Mouse (Mus musculus) liver, embryonic 15.5 days (tissue): ENCODE results near the gene Commd6. TPM values are rescaled to one million over a fixed set of nuclear protein-coding genes. Genes with fewer than 3 reads are reported as not detected.

Experiments used
- ATAC-seq: fragments of 200-750 bp; cut with Nextera tagmentation; 2 replicates; pipeline ENCODE4 v1.8.0; 2017; ENCODE audit warnings: moderate number of reproducible peaks, mild to moderate bottlenecking, moderate library complexity; ENCODE audit not compliant: insufficient read depth
- H3K27ac ChIP-seq: fragments of 300-500 bp; sonication (generic); replicated peaks from 2 replicates; pipeline ENCODE4 v1.5.1; 2015; ENCODE audit warnings: mild to moderate bottlenecking, inconsistent platforms
- H3K27me3 ChIP-seq: fragments of 300-500 bp; sonication (generic); 2 replicates; pipeline ENCODE4 v1.6.1; 2015; ENCODE audit warnings: mild to moderate bottlenecking, inconsistent platforms
- H3K36me3 ChIP-seq: fragments of 300-500 bp; sonication (generic); replicated peaks from 2 replicates; pipeline ENCODE4 v1.6.1; 2015; ENCODE audit warnings: moderate library complexity, mild to moderate bottlenecking, inconsistent platforms
- H3K4me1 ChIP-seq: fragments of 300-500 bp; sonication (generic); replicated peaks from 2 replicates; pipeline ENCODE4 v1.6.1; 2015; ENCODE audit warnings: inconsistent platforms
- H3K4me2 ChIP-seq: fragments of 300-500 bp; sonication (generic); 2 replicates; pipeline ENCODE4 v1.6.1; 2015; ENCODE audit warnings: moderate library complexity, mild to moderate bottlenecking, inconsistent platforms
- H3K4me3 ChIP-seq: fragments of 300-500 bp; sonication (generic); replicated peaks from 2 replicates; pipeline ENCODE4 v1.5.1; 2015; ENCODE audit warnings: mild to moderate bottlenecking, inconsistent platforms
- H3K9ac ChIP-seq: fragments of 300-500 bp; sonication (generic); 2 replicates; pipeline ENCODE4 v1.6.1; 2015; ENCODE audit warnings: moderate library complexity, mild to moderate bottlenecking, inconsistent platforms
- H3K9me3 ChIP-seq: fragments of 300-500 bp; sonication (generic); replicated peaks from 2 replicates; pipeline ENCODE4 v1.6.1; 2016; ENCODE audit warnings: inconsistent platforms
- WGBS: fragments of 180-500 bp; shearing (Covaris S2); methylation state at CpG from one replicate; pipeline ENCODE4 v1.1.7; 2015; ENCODE audit warnings: mixed read lengths; ENCODE audit not compliant: insufficient replicate concordance; 5-methylcytosine and 5-hydroxymethylcytosine counted together
- polyA plus RNA-seq: library from polyadenylated mRNA; unstranded; fragments of >200 nt; fragmentation: Nextera tagmentation; extraction: Ambion mirVana; gene quantifications from 2 replicates; pipeline ENCODE4 v1.2.1, GENCODE M21; 2015

Gene Commd6
- 36.3 and 42.9 TPM in 2 replicates for polyA plus RNA-seq

GRCm38 (mm10) chr14:101640153-101640843, at the start of gene Commd6:
Gene Commd6 (minus strand): TSS chr14:101640686.
- Histone ChIP-seq H3K36me3 (no peaks in the 10 kb centered on the region), H3K4me3 (peak within 1 kb of the TSS; percentile 95), H3K27me3 (no peaks in the 10 kb centered on the region), H3K4me1 (peaks cover 17% of the 10 kb centered on the region), H3K27ac (peak within 1 kb of the TSS; percentile 78), H3K4me2 (peak within 1 kb of the TSS; percentile 83), H3K9me3 (no peaks in the 10 kb centered on the region), H3K9ac (peak within 1 kb of the TSS; percentile 77)
- WGBS: under 1% methylated on average over 39 of the region's 39 CpGs
- peak; percentile 97 for ATAC-seq

DNA sequence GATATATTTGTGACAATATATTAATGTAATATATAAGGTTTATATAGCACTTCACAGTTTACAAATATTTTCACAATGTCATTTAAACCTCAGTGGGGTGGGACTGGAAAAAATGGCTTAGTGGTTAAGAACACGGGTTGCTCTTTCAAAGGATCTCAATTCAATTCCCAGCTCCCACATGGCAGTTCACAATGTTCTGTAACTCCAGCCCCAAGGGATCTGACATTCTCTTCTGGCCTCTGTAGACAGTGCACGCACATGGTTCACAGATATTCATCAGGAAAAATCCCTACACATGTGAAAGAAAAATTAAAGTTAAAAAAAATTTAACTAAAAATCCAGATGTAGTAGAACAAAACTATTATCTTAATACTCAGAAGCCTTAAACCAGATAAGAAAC, 47.9 kb upstream of the Commd6 start:
- no peak overlapping the region for H3K4me2 ChIP-seq
- no peaks in the 10 kb centered on the region for H3K9me3 ChIP-seq
- no peak overlapping the region for H3K27ac ChIP-seq
- no peaks in the 10 kb centered on the region for H3K4me1 ChIP-seq
- ATAC-seq: no peak
- H3K9ac ChIP-seq: no peak overlapping the region
- 58% methylated on average over 2 of the region's 2 CpGs for WGBS
- no peak overlapping the region for H3K4me3 ChIP-seq
- H3K36me3 ChIP-seq: 0 out of 2 replicates have a peak, but pooled peaks cover 4% of the 10 kb centered on the region
- H3K27me3 ChIP-seq: no peaks in the 10 kb centered on the region

DNA sequence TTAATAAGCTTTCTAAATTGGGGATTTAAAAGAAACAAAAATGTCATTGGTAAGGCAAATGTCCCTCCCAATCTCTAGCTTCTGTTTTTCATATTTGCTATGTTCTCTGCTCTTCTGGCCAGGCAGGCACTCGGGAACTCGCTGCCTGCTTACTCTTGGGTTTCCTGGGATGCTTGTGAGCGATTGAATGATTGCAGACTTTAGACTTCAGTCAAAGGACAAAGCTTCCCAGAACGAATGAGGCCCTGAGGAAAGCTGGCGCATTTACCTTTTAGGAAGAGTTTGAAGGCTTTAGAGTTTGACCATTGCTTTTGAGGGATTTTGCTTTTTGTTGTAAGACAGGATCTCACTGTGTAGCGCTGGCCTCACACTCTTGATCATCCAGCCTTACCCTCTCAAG, 47.2 kb upstream of the Commd6 start:
- no peak overlapping the region for H3K27ac ChIP-seq
- no peak for ATAC-seq
- H3K36me3 ChIP-seq: 0 out of 2 replicates have a peak, but pooled peaks cover 4% of the 10 kb centered on the region
- H3K4me3 ChIP-seq: no peak overlapping the region
- no peaks in the 10 kb centered on the region for H3K4me1 ChIP-seq
- no peak overlapping the region for H3K4me2 ChIP-seq
- H3K27me3 ChIP-seq: no peaks in the 10 kb centered on the region
- no peak overlapping the region for H3K9ac ChIP-seq
- WGBS: 75% methylated on average over 6 of the region's 6 CpGs
- no peaks in the 10 kb centered on the region for H3K9me3 ChIP-seq

GRCm38 (mm10) chr14:101672226-101672625, 31.7 kb upstream of the Commd6 start:
- no peaks in the 10 kb centered on the region for H3K4me1 ChIP-seq
- no peak overlapping the region for H3K4me2 ChIP-seq
- no peak for ATAC-seq
- H3K4me3 ChIP-seq: no peak overlapping the region
- H3K9me3 ChIP-seq: no peaks in the 10 kb centered on the region
- WGBS: 75% methylated on average over 1 of the region's 1 CpGs
- no peak overlapping the region for H3K27ac ChIP-seq
- 0 out of 2 replicates have a peak, but pooled peaks cover 4% of the 10 kb centered on the region for H3K36me3 ChIP-seq
- H3K9ac ChIP-seq: no peak overlapping the region
- no peaks in the 10 kb centered on the region for H3K27me3 ChIP-seq

DNA sequence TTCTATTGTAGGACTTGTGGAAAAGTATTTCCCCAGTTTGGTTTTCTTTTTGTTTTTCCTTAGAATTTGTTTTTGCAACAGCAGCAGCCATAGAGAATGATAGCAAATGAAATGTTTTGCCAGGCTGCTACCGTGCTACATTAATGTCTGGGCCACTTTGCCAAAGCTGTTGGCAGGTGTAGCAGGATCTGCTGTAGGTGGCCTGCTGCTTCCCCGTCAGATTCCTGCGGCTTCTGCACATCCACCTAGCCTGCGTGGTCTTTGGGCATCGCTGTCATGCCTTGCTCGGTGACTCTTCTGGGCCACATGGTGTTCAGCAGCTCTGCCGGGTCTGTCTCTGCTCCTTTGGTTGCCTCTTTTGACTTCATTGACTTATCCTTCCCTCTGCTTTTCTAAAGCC, 28.1 kb upstream of the Commd6 start:
- H3K4me2 ChIP-seq: no peak overlapping the region
- no peak overlapping the region for H3K9ac ChIP-seq
- no peaks in the 10 kb centered on the region for H3K27me3 ChIP-seq
- no peak overlapping the region for H3K27ac ChIP-seq
- 0 out of 2 replicates have a peak, but pooled peaks cover 6% of the 10 kb centered on the region for H3K36me3 ChIP-seq
- ATAC-seq: no peak
- H3K4me1 ChIP-seq: no peaks in the 10 kb centered on the region
- 87% methylated on average over 7 of the region's 7 CpGs for WGBS
- H3K4me3 ChIP-seq: no peak overlapping the region
- H3K9me3 ChIP-seq: no peaks in the 10 kb centered on the region

GRCm38 (mm10) chr14:101666536-101666935, 26.1 kb upstream of the Commd6 start:
- no peaks in the 10 kb centered on the region for H3K9me3 ChIP-seq
- H3K9ac ChIP-seq: no peak overlapping the region
- H3K27me3 ChIP-seq: no peaks in the 10 kb centered on the region
- H3K4me1 ChIP-seq: no peaks in the 10 kb centered on the region
- no peak overlapping the region for H3K27ac ChIP-seq
- no peak for ATAC-seq
- H3K4me3 ChIP-seq: no peak overlapping the region
- 0 out of 2 replicates have a peak, but pooled peaks cover 6% of the 10 kb centered on the region for H3K36me3 ChIP-seq
- WGBS: 78% methylated on average over 5 of the region's 5 CpGs
- H3K4me2 ChIP-seq: no peak overlapping the region

DNA sequence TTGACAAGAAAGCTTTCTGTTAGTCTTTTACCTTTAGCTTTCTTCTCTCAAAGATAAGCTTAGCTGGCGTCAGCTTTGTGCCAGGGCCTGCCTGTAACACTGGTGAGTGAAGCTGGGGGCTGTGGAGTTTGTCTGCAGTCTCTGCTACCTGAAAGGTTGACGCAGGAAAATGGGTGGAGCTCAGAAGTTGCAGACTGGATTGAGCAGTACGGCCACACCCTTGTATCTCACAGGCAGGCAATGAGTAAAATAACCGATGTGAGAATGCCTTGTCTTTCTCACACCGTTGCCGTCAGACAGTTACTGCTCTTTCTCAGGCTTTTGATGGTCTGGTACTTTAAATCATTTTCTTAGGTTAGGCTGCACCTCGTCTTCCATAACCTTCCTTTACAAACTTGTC, 25.6 kb upstream of the Commd6 start:
- WGBS: 67% methylated on average over 7 of the region's 7 CpGs
- Histone ChIP-seq H3K4me2 (no peak overlapping the region), H3K4me1 (no peaks in the 10 kb centered on the region), H3K27ac (no peak overlapping the region), H3K9ac (no peak overlapping the region), H3K4me3 (no peak overlapping the region), H3K27me3 (no peaks in the 10 kb centered on the region), H3K36me3 (0 out of 2 replicates have a peak, but pooled peaks cover 6% of the 10 kb centered on the region), H3K9me3 (no peaks in the 10 kb centered on the region)
- ATAC-seq: no peak

DNA sequence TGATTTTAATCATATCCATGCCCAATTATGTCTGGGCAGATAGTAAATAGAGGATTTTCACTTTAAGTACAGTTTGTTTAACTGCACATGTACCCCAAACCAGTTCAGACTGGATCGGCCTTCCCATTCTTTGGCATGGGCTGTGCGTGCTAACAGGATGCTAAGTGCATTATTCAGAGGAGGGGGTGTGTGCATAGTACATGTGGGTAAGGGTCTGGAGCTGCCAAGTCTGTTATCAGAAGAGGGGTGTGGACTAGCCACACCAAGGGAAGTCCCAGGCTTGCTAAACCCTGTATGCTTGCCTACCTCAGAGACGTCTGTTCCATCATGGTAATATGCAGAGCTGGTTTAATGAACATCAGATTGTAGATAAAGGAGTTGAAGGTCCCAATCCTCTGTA, 23.8 kb upstream of the Commd6 start:
- Histone ChIP-seq H3K9me3 (no peaks in the 10 kb centered on the region), H3K4me2 (no peak overlapping the region), H3K4me3 (no peak overlapping the region), H3K27me3 (no peaks in the 10 kb centered on the region), H3K36me3 (0 out of 2 replicates have a peak, but pooled peaks cover 2% of the 10 kb centered on the region), H3K9ac (no peak overlapping the region), H3K4me1 (no peaks in the 10 kb centered on the region), H3K27ac (no peak overlapping the region)
- no peak for ATAC-seq
- WGBS: 69% methylated on average over 3 of the region's 3 CpGs

- Histone ChIP-seq H3K4me2 (no peak overlapping the region), H3K9ac (no peak overlapping the region), H3K4me1 (no peaks in the 10 kb centered on the region), H3K9me3 (no peaks in the 10 kb centered on the region), H3K27me3 (no peaks in the 10 kb centered on the region), H3K27ac (no peak overlapping the region), H3K36me3 (0 out of 2 replicates have a peak, but pooled peaks cover under 1% of the 10 kb centered on the region), H3K4me3 (no peak overlapping the region)
- no peak for ATAC-seq
- 36% methylated on average over 3 of the region's 3 CpGs for WGBS
Measured at GRCm38 (mm10) chr14:101661654-101662412, 21.3 kb upstream of the Commd6 start.

DNA sequence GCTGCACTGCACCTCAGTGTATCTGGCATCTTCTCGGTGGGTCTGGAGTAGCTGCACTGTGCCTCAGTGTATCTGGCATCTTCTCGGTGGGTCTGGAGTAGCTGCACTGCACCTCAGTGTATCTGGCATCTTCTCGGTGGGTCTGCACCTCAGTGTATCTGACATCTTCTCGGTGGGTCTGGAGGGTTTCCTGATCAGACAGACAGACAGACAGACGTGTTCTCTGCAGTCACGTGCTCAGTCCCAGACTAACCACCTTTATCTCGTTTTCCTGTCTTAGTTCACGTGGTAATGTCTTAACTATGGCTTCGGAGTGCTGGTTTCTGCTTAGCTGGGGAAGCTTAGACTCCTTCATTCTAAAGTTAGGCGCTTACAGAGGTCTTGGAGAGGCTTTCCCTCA, 15.8 kb upstream of the Commd6 start:
- no peak for ATAC-seq
- peaks cover 18% of the 10 kb centered on the region for H3K4me1 ChIP-seq

DNA sequence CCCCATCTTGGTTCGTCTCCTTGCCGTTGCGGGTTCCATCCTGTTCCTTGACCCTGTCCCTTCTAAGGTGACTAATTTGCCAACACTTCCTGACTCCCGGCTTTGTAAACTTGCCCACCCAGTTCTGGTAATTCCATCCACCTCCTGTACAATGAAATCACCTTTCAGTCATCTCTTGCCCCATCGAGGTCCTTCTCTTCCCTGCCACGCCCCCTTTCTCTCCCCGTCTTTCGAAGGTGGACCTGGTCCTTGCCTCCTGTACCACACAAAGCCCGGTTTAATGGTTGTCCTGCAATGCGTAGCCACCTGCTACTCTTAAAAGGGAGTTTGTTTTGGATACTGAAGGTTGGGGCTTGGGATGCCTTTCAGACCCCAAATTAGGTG, 14.0 kb upstream of the Commd6 start:
- H3K9me3 ChIP-seq: no peaks in the 10 kb centered on the region
- peak overlapping the region; percentile 97 for H3K4me2 ChIP-seq
- WGBS: 2% methylated on average over 10 of the region's 10 CpGs
- peak overlapping the region; percentile 91 for H3K4me3 ChIP-seq
- H3K36me3 ChIP-seq: no peaks in the 10 kb centered on the region
- H3K9ac ChIP-seq: peak overlapping the region; percentile 87
- H3K27ac ChIP-seq: 0 out of 2 replicates have a peak overlapping the region, but pooled peaks have one; percentile 53
- peak; percentile 7; the same call in 1 of the 2 replicates for ATAC-seq
- H3K4me1 ChIP-seq: peaks cover 18% of the 10 kb centered on the region
- H3K27me3 ChIP-seq: no peaks in the 10 kb centered on the region

More for the DNA sequence above, 15.8 kb upstream of the Commd6 start:
- Histone ChIP-seq H3K36me3 (no peaks in the 10 kb centered on the region), H3K27ac (no peak overlapping the region), H3K27me3 (no peaks in the 10 kb centered on the region), H3K9me3 (no peaks in the 10 kb centered on the region), H3K4me2 (no peak overlapping the region), H3K9ac (no peak overlapping the region), H3K4me3 (no peak overlapping the region)
- 31% methylated on average over 10 of the region's 10 CpGs for WGBS
